Mouse (Mus musculus) E14TG2a.4 (cell line): ENCODE measurements around the gene Btbd6.

Experiments used
- H3K27me3 ChIP-seq: 2 replicates; pipeline ENCODE4 v1.6.1; 2014; ENCODE audit warnings: low read length, control low read depth; ENCODE audit not compliant: insufficient read depth
- H3K36me3 ChIP-seq: 2 replicates; pipeline ENCODE4 v1.6.1; 2014; ENCODE audit warnings: low read length, control low read depth; ENCODE audit not compliant: insufficient read depth
- H3K4me1 ChIP-seq: replicated peaks from 2 replicates; pipeline ENCODE4 v1.6.1; 2014; ENCODE audit warnings: low read depth, low read length, control low read depth
- H3K4me3 ChIP-seq: replicated peaks from 2 replicates; pipeline ENCODE4 v1.5.1; 2014; ENCODE audit warnings: mild to moderate bottlenecking, low read length
- H3K9me3 ChIP-seq: 2 replicates; pipeline ENCODE4 v1.6.1; 2014; ENCODE audit warnings: low read length, control low read depth
- CTCF ChIP-seq: conservative IDR thresholded peaks from 2 replicates; pipeline ENCODE4 v1.5.1; 2014; ENCODE audit warnings: low read length
- NANOG ChIP-seq: IDR thresholded peaks from 2 replicates; pipeline ENCODE4 v1.6.1; 2014; ENCODE audit warnings: borderline replicate concordance, low read length, mixed read lengths
- POU5F1 ChIP-seq: IDR thresholded peaks from 2 replicates; pipeline ENCODE4 v1.6.1; 2014; ENCODE audit warnings: low read length, borderline replicate concordance

Btbd6 gene

DNA sequence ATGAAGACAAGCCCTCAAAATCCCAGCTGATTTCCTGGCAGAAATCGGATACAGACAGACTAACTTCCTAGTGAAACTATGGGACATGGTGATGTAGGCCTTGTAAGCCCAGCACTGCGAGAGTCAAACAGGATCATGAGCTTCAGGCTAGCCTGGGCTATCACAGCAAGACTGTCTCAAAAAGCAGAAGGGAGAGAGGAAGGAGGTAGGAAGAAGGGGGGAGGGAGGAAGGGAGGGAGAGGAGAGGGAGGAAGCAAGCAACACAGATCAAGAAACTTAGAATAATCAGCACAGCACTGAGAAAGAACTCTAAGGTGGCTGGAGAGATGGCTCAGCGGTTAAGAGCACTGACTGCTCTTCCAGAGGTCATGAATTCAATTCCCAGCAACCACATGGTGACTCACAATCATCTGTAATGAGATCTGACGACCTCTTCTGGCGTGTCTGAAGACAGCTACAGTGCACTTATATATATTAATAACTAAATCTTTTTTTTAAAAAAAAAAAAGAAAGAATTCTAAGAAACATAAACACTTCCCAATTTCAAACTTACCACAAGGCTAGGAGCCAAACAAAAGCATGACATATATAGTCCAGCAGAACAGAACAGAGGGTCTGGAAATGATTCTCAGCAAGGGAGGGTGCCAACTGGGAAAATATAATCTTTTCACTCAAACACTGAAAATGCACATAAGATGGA is 14.6 kb downstream of the Btbd6 start:
- Histone ChIP-seq H3K27me3 (no peaks in the 10 kb centered on the region), H3K4me3 (no peak overlapping the region), H3K36me3 (peaks cover 61% of the 10 kb centered on the region)

DNA sequence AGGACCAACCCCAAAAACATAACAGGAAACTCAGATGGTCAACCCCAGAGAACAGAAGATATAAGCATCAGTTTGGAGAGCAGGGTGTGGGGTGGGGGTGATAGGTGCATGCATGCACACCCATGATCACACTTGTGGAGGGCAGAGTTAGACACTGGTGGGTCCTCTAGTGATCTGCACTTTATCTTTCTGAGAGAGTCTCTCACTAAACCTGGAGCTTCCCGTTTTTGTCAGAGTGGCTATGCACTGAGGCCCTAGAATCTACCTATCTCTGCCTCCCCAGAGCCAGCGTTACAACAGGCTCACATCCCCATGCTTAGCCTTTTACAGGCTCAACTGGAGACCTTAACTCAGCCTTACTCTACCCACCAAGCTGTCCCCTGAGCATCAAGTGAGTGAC is 15.2 kb downstream of the Btbd6 start:
- H3K36me3 ChIP-seq = peaks cover 61% of the 10 kb centered on the region
- TF ChIP-seq NANOG (no peak), CTCF (no peak), POU5F1 (no peak)
- no peak overlapping the region for H3K4me3 ChIP-seq
- no peaks in the 10 kb centered on the region for H3K4me1 ChIP-seq
- H3K27me3 ChIP-seq = no peaks in the 10 kb centered on the region
- H3K9me3 ChIP-seq = peaks cover 9% of the 10 kb centered on the region

More for the DNA sequence above, 14.6 kb downstream of the Btbd6 start:
- Histone ChIP-seq H3K4me1 (no peaks in the 10 kb centered on the region), H3K9me3 (peaks cover 5% of the 10 kb centered on the region)
- TF ChIP-seq NANOG = no peak

DNA sequence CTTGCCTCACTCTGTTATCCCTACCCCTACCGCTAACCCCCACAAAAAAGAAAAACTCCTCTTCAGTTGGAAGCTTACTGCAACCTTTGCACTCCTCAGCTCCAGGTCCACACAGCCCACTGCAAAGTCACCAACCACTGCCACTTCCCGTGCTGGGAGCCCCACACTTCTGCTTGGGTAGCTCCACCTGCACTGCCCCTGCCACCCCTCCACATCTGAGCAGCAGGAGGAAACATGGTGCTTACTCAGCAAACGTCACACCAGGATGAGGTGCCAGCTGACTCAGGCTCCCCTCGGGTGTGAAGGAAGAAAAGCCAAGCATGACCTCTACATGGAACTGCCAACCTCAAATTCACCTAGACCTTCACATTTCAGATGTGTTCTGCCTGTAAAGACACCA is 17.9 kb downstream of the Btbd6 start:
- Histone ChIP-seq H3K4me3 (no peak overlapping the region), H3K36me3 (peaks cover 55% of the 10 kb centered on the region), H3K4me1 (peaks cover 10% of the 10 kb centered on the region), H3K27me3 (peaks cover 10% of the 10 kb centered on the region), H3K9me3 (peaks cover 9% of the 10 kb centered on the region)
- no peak for TF ChIP-seq NANOG
- TF ChIP-seq CTCF = no peak
- no peak for TF ChIP-seq POU5F1

DNA sequence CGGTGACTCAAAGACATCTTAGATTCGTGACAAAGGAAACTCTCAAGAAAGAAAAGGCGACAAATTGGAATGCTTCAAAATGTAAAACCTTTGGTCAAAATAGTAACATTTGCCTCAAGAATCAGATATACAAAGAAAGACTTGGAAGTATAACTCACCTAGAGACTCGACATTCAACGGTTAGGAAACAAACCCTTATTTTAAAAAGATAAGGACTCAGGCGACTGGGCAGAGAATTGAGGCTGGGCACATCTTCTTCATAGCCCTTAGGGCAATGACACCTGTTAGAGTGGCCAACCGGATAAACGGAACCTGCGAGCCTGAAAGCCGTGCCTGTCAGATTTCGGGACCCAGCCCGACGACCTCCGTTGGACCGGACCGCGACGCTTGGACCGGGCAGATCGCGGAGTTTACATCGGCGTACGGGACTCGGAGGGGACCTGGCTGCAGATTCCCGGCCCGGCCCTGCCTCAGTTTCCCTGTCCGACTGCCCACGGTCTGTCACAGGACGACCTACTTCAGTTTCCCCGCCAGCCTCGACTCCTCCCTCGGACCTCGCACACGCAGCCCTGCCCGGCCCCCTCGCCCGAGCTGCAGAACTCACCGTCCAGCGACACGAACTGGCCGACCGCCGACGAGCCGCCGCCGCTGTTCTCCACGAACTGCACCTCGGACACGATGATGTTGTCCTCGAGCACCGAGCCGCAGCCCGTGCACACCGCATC is 23.4 kb downstream of the Btbd6 start:
- H3K27me3 ChIP-seq = peaks cover 18% of the 10 kb centered on the region
- peaks cover 9% of the 10 kb centered on the region for H3K9me3 ChIP-seq
- H3K36me3 ChIP-seq = peaks cover 25% of the 10 kb centered on the region
- peak overlapping the region; percentile 91 for H3K4me3 ChIP-seq
- TF ChIP-seq NANOG = no peak
- no peak for TF ChIP-seq CTCF
- TF ChIP-seq POU5F1 = no peak
- peaks cover 30% of the 10 kb centered on the region for H3K4me1 ChIP-seq

DNA sequence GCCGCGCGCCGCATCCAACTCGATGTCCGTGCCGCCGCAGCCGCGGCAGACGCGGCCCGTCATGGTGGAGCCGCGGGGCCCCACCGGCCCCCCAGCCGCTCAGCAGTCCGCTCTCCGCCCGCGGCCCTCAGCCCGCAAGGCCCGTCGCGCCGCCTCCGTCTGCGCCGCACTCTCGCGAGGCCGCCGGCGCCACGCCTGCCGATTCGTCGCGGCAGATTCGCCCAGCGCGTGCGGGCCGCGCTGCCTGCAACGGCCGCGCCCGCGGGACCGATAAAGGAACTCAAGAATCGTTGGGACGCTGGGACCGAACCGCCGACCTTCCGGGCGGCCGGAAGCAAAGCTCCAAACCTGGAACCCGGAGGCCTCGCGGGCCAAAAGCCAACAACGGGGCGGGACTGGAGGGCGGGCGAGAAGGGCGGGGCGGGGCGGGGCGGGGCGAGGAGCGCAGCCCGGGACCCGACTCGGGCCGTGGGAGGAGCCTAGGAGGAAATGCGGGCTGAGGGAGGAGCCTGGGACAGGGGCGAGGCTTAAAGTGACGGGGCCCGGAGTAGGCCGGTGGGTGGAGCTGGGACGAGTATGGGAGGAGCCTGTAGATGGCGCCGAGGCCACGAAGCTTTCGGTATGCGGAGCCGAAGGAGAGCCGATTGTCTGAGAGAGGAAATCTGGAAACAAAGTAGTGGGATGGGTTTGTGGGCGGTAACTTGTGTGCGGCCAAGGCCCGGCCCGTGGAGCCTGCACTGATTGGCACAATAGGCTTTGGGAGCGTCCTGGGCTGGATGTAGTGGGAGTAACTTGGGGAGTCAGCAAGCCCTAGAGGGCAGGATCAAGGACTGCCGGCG is 24.2 kb downstream of the Btbd6 start, which contains the start of gene Brf1:
Gene Brf1 (minus strand): TSS at position 411 of the 839 bp plus-strand sequence.
- H3K27me3 ChIP-seq = peaks cover 20% of the 10 kb centered on the region
- H3K4me1 ChIP-seq = peaks cover 30% of the 10 kb centered on the region
- H3K36me3 ChIP-seq = peaks cover 21% of the 10 kb centered on the region
- H3K4me3 ChIP-seq = peak within 1 kb of the TSS; percentile 91
- peaks cover 7% of the 10 kb centered on the region for H3K9me3 ChIP-seq
- TF ChIP-seq NANOG (no peak), POU5F1 (no peak), CTCF (no peak)

DNA sequence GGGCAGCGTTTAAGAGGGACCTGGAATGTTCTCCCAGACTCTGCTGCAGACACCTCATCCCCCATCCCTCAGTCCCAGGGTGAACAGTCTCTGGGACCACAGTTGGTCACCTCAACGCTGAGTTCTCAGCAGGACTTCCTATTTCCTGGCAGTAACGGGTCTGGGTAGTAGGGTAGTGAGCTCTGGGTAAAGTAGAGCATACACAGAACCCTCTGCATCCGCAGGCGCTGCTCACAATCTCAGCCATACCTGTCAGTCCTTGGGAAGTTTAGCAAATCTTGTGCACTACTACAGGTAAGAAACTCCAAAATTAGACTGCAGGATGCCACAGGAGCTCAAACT is 24.8 kb downstream of the Btbd6 start:
- H3K9me3 ChIP-seq = peaks cover 1% of the 10 kb centered on the region; the same call in 1 of the 2 replicates
- peaks cover 30% of the 10 kb centered on the region for H3K4me1 ChIP-seq
- peak overlapping the region; percentile 80 for H3K4me3 ChIP-seq
- H3K27me3 ChIP-seq = peaks cover 24% of the 10 kb centered on the region
- TF ChIP-seq CTCF (no peak), NANOG (no peak), POU5F1 (no peak)
- peaks cover 16% of the 10 kb centered on the region for H3K36me3 ChIP-seq

DNA sequence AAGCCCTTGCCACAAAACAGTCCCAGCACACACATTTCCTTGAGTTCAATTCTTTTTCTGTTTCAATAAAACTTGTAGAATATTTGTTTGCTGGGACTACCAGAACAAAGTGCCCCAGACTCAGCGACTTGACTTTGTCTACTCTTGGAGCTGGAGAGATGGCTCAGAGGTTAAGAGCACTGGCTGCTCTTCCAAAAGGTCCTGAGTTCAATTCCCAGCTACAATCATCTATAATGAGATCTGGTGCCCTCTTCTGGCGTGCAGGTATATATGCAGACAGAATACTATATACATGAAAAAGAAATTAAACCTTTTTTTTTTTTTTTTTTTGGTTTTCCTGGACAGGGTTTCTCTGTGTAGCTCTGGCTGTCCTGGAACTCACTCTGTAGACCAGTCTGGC is 26.4 kb downstream of the Btbd6 start:
- Histone ChIP-seq H3K4me1 (peaks cover 30% of the 10 kb centered on the region), H3K36me3 (no peaks in the 10 kb centered on the region), H3K9me3 (no peaks in the 10 kb centered on the region), H3K27me3 (peaks cover 33% of the 10 kb centered on the region), H3K4me3 (no peak overlapping the region)
- TF ChIP-seq NANOG = no peak
- no peak for TF ChIP-seq POU5F1
- no peak; the same call in 1 of the 2 replicates for TF ChIP-seq CTCF

DNA sequence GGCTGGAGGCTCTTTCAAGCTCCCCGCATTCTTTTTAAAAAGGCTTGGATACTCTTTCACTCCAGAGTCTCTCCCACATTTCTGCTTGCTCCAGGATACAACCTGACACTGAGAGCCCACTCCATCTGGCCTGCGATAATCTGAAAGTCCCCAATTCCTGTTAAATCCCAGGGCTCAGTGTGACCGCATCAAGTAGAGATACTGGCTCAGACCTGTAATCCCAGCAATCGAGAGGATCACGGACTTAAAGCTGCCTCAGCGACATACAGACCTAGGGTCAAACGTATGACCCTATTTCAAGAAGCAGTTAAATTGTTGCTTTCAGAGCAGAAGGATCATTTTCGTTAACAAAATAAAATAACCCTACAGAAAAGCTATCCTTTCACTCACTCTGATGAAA is 27.7 kb downstream of the Btbd6 start:
- TF ChIP-seq POU5F1 = no peak
- Histone ChIP-seq H3K36me3 (no peaks in the 10 kb centered on the region), H3K4me1 (peaks cover 22% of the 10 kb centered on the region), H3K9me3 (no peaks in the 10 kb centered on the region), H3K4me3 (no peak overlapping the region), H3K27me3 (peaks cover 26% of the 10 kb centered on the region)
